Mouse (Mus musculus): ENCODE data around the gene Cyp24a1.
"Not testable (repeated sequence)": the region's sequence is repeated elsewhere in the genome, so short reads cannot be mapped to it uniquely, and the experiment has no call there.

The Cyp24a1 gene

GRCm38 (mm10) chr2:170494784-170495710 is 1.9 kb downstream of the Cyp24a1 start:
- no peak for DNase-seq (ENCODE audit: low read depth, low spot score)

GRCm38 (mm10) chr2:170487890-170488502 is 8.9 kb downstream of the Cyp24a1 start:
- DNase-seq (ENCODE audit: low read depth, low spot score) = peak; percentile 24

GRCm38 (mm10) chr2:170487202-170487601 is 9.7 kb downstream of the Cyp24a1 start:
- DNase-seq (ENCODE audit: low read depth, low spot score) = no peak

GRCm38 (mm10) chr2:170483914-170484313 is 13.0 kb downstream of the Cyp24a1 start:
- DNase-seq (ENCODE audit: low read depth, low spot score) = no peak

GRCm38 (mm10) chr2:170482019-170482540 is 14.9 kb downstream of the Cyp24a1 start:
- no peak for DNase-seq (ENCODE audit: low read depth, low spot score)

GRCm38 (mm10) chr2:170476643-170477042 is 20.3 kb downstream of the Cyp24a1 start:
- no peak for DNase-seq (ENCODE audit: low read depth, low spot score)

- no peak for DNase-seq (ENCODE audit: low read depth, low spot score)
Measured at GRCm38 (mm10) chr2:170476215-170476614, 20.7 kb downstream of the Cyp24a1 start.

GRCm38 (mm10) chr2:170475164-170475563 is 21.8 kb downstream of the Cyp24a1 start:
- DNase-seq (ENCODE audit: low read depth, low spot score) = no peak

GRCm38 (mm10) chr2:170474125-170474524 is 22.8 kb downstream of the Cyp24a1 start:
- DNase-seq (ENCODE audit: low read depth, low spot score) = no peak

GRCm38 (mm10) chr2:170470591-170470990 is 26.4 kb downstream of the Cyp24a1 start:
- no peak for DNase-seq (ENCODE audit: low read depth, low spot score)

- DNase-seq (ENCODE audit: low read depth, low spot score) = peak; percentile 75
Measured at GRCm38 (mm10) chr2:170469616-170470308, 27.2 kb downstream of the Cyp24a1 start.

GRCm38 (mm10) chr2:170468009-170468408 is 28.9 kb downstream of the Cyp24a1 start:
- no peak for DNase-seq (ENCODE audit: low read depth, low spot score)

- DNase-seq (ENCODE audit: low read depth, low spot score) = no peak
Measured at GRCm38 (mm10) chr2:170464817-170465216, 32.1 kb downstream of the Cyp24a1 start.

GRCm38 (mm10) chr2:170461652-170462051 is 35.3 kb downstream of the Cyp24a1 start:
- no peak for DNase-seq (ENCODE audit: low read depth, low spot score)

- DNase-seq (ENCODE audit: low read depth, low spot score) = no peak
Measured at GRCm38 (mm10) chr2:170459805-170460204, 37.1 kb downstream of the Cyp24a1 start.

- no peak for DNase-seq (ENCODE audit: low read depth, low spot score)
Measured at GRCm38 (mm10) chr2:170459183-170459582, 37.8 kb downstream of the Cyp24a1 start.

- not testable (repeated sequence) for DNase-seq (ENCODE audit: low read depth, low spot score)
Measured at GRCm38 (mm10) chr2:170453809-170454208, 43.1 kb downstream of the Cyp24a1 start.

- peak; percentile 72 for DNase-seq (ENCODE audit: low read depth, low spot score)
Measured at GRCm38 (mm10) chr2:170450933-170451332, 46.0 kb downstream of the Cyp24a1 start.

GRCm38 (mm10) chr2:170447651-170448050 is 49.3 kb downstream of the Cyp24a1 start:
- peak; percentile 68 for DNase-seq (ENCODE audit: low read depth, low spot score)

- DNase-seq (ENCODE audit: low read depth, low spot score) = no peak
Measured at GRCm38 (mm10) chr2:170446843-170447383, 50.0 kb downstream of the Cyp24a1 start.

- peak; percentile 50 for DNase-seq (ENCODE audit: low read depth, low spot score)
Measured at GRCm38 (mm10) chr2:170445861-170446260, 51.1 kb downstream of the Cyp24a1 start.

- DNase-seq (ENCODE audit: low read depth, low spot score) = peak; percentile 24
Measured at GRCm38 (mm10) chr2:170442535-170442934, 54.4 kb downstream of the Cyp24a1 start.
